Mouse (Mus musculus) megakaryocyte progenitor cell, adult 5-6 weeks (primary cell): Measurements from ENCODE around the gene Dus2. TPM values are rescaled to one million over a fixed set of nuclear protein-coding genes. Genes with fewer than 3 reads are reported as not detected.

ENCODE experiments used
- ATAC-seq: replicated peaks from 2 replicates; pipeline ENCODE4 v1.8.0; 2016; ENCODE audit warnings: mild to moderate bottlenecking, moderate TSS enrichment, inconsistent platforms; ENCODE audit not compliant: poor library complexity
- total RNA-seq, 2 experiments: library from RNA; stranded (forward) in 1 of 2; stranded (reverse) in 1 of 2; fragments of 157-497, 149-512 nt in 1 of 2; fragments of 200-1000 nt in 1 of 2; gene quantifications; 2 replicates each; pipeline versions ENCODE4 v1.2.3 to v1.2.4; 2015 to 2017

Gene Dus2
- total RNA-seq, 2 experiments from 2014 or later: 7.9 to 20.3 TPM

DNA sequence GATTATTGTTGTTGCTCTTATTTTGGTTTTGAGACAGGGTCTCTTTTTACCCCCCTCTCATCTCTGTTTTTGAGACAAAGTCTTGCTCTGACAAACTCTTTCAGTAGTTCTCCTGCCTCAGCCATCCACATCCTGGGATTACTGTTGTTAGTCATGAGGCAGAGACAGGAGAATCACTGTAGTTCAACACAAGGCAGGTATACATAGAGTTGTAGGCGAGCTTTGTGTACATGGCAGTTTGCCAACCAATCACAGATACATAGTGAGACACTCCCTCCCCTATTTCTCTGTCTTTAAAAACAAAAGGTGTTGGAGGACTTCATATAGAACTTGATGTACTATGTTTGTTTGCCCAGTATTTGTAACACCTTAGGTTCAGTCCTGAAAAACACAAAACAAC lies 83.5 kb downstream of the Dus2 start:
- ATAC-seq: no peak

DNA sequence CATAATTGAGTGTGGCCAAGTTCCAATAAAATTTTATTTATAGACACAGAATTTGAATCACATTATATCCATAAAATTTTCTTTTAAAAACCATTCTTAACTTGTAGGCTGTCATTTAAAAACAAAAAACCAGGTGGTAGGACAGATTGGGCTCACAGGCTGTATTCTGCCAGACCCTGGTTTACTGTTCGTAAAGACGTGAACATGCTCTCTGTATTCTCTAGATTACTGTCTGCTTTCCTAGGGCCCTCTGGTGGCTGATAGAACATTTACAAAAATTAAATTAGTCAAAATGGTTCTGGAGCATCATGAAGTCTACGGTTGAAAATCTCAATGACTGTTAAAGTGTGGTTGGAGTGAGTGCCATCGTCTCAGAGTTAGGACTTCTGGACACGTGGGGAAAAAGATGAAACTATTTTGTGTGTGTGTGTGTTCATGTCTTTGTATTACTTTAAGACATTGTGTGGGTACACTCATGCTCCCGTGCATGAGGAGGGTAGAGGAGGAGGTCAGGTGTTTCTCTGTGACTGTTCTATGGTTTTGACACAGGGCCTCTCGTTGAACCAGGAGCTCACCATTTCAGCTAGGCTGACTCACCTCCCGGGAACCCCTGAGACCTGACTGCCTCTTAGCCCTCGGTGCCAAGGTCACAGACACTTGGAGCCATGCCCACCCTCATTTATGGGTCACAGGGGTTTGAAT lies 84.2 kb downstream of the Dus2 start:
- ATAC-seq: peak; percentile 89

DNA sequence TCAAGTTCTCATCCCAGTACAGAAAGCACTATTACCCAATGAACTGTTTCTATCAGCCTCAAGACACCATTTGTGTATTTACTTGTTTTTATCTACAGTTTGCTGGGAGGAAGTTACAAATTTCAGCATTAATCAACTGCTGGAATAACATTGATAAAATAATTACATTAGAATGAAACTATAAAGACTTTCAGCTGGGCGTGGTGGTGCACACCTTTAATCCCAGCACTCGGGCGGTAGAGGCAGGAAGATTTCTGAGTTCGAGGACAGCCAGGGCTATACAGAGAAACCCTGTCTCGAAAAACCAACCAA lies 84.7 kb downstream of the Dus2 start:
- ATAC-seq: no peak

DNA sequence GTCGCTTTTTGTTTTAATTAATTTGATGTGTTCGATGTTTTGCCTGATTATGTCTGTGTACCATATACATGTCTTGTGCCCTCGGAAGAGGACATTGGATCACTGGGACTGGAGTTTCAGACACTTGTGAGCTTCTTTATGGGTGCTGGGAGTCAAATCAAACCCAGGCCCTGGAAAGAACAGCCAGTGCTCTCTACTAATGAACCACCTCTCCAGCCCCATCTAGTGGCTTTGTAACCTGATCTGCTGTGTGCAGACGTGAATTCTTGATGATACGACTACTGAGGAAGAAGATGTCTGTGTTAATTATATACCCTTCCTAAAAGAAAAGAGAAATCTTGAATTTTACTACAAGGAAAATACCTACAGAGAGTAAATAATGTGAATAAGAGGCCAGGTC lies 85.5 kb downstream of the Dus2 start:
- peak; percentile 72 for ATAC-seq

DNA sequence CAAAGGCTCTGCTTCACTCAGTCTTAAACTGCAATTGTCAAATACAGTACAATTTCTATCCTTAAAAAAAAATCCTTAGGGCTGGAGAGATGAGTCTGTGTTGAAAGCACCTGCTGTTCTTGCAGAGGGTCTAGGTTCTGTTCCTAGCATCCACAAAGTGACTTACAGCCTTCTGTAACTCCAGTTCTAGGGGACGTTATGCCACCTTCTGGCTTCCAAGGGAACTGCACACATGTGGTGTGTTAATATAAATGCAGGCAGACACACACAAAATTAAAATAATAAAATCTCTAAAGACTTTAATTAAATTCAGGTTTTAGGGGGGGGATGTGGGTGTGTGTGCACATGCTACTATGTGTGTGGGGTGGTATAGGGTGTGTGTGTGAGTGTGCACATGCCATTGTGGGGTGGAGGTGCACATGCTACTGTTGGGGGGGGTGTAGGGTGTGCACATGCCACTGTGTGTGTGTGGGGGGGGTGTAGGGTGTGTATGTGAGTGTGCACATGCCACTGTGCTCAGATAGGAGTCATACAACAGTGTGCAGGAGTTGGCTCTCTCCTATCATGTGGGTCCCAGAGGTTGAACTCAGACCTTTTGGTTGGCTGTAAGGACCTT lies 86.4 kb downstream of the Dus2 start:
- no peak for ATAC-seq

DNA sequence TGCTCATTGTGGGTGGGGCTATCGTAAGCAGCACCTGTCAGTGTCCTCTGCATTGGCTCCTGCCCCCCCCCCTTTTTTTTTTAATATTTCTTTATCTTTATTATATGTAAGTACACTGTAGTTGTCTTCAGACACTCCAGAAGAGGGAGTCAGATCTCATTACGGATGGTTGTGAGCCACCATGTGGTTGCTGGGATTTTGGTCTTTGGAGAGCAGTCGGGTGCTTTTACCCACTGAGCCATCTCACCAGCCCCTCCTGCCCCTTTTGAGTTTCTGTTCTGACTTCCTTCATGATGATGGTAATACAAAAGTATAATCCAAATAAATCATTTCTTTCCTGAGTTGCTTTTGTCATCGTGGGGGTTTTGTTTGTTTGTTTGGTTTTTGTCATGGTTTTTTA lies 111.2 kb downstream of the Dus2 start:
- no peak for ATAC-seq

Other genes with a start within 250 kb of the Dus2 start
- 0.74 and 1.0 TPM in 2 replicates for gene Gfod2, start 232.7 kb upstream of the Dus2 start, total RNA-seq (2015)
- gene Gfod2, start 232.7 kb upstream of the Dus2 start, total RNA-seq (2017): 1.4 and 4.2 TPM in 2 replicates
- gene Ranbp10, start 164.0 kb upstream of the Dus2 start, total RNA-seq (2015): 12.6 and 13.2 TPM in 2 replicates
- 7.7 and 9.2 TPM in 2 replicates for gene Ranbp10, start 164.0 kb upstream of the Dus2 start, total RNA-seq (2017)
- not detected in 2 replicates for gene Tsnaxip1, start 163.6 kb upstream of the Dus2 start, total RNA-seq (2015)
- not detected in 2 replicates for gene Tsnaxip1, start 163.6 kb upstream of the Dus2 start, total RNA-seq (2017)
- 18.3 and 21.2 TPM in 2 replicates for gene Cenpt, start 138.1 kb upstream of the Dus2 start, total RNA-seq (2015)
- gene Cenpt, start 138.1 kb upstream of the Dus2 start, total RNA-seq (2017): 14.4 and 20.1 TPM in 2 replicates
- gene Thap11, start 136.2 kb upstream of the Dus2 start, total RNA-seq (2015): 30.9 and 32.4 TPM in 2 replicates
- gene Thap11, start 136.2 kb upstream of the Dus2 start, total RNA-seq (2017): 25.1 and 28.5 TPM in 2 replicates
- gene Nutf2, start 130.8 kb upstream of the Dus2 start, total RNA-seq (2015): 261 and 316 TPM in 2 replicates
- 26.3 and 49.1 TPM in 2 replicates for gene Nutf2, start 130.8 kb upstream of the Dus2 start, total RNA-seq (2017)
- 13.2 and 17.1 TPM in 2 replicates for gene Edc4, start 110.5 kb upstream of the Dus2 start, total RNA-seq (2015)
- gene Edc4, start 110.5 kb upstream of the Dus2 start, total RNA-seq (2017): 27.6 and 33.2 TPM in 2 replicates
- 0.57 TPM in 1 of 2 replicates, not detected in the other for gene Nrn1l, start 97.8 kb upstream of the Dus2 start, total RNA-seq (2015)
- not detected in 2 replicates for gene Nrn1l, start 97.8 kb upstream of the Dus2 start, total RNA-seq (2017)
- 13.4 and 14.8 TPM in 2 replicates for gene Pskh1, start 90.9 kb upstream of the Dus2 start, total RNA-seq (2015)
- gene Pskh1, start 90.9 kb upstream of the Dus2 start, total RNA-seq (2017): 19.9 and 20.2 TPM in 2 replicates
- 0.22 and 3.2 TPM in 2 replicates for gene Ctrl, start 57.5 kb upstream of the Dus2 start, total RNA-seq (2015)
- gene Ctrl, start 57.5 kb upstream of the Dus2 start, total RNA-seq (2017): 2.2 TPM in 1 of 2 replicates, not detected in the other
- gene Psmb10, start 52.9 kb upstream of the Dus2 start, total RNA-seq (2015): 127 and 155 TPM in 2 replicates
- 58.8 and 66.5 TPM in 2 replicates for gene Psmb10, start 52.9 kb upstream of the Dus2 start, total RNA-seq (2017)
- gene Lcat, start 48.0 kb upstream of the Dus2 start, total RNA-seq (2015): 0.83 TPM in 1 of 2 replicates, not detected in the other
- 0.12 TPM in 1 of 2 replicates, not detected in the other for gene Lcat, start 48.0 kb upstream of the Dus2 start, total RNA-seq (2017)
- gene Slc12a4, start 25.2 kb upstream of the Dus2 start, total RNA-seq (2015): 2.0 and 3.5 TPM in 2 replicates
- 7.7 and 8.4 TPM in 2 replicates for gene Slc12a4, start 25.2 kb upstream of the Dus2 start, total RNA-seq (2017)
- not detected in 2 replicates for gene Dpep3, start 11.9 kb upstream of the Dus2 start, total RNA-seq (2015)
- not detected in 2 replicates for gene Dpep3, start 11.9 kb upstream of the Dus2 start, total RNA-seq (2017)
- gene Dpep2nb, start 14.6 kb downstream of the Dus2 start, total RNA-seq (2015): not detected in 2 replicates
- not detected in 2 replicates for gene Dpep2nb, start 14.6 kb downstream of the Dus2 start, total RNA-seq (2017)
- gene Ddx28, start 20.5 kb downstream of the Dus2 start, total RNA-seq (2015): 8.6 and 12.0 TPM in 2 replicates
- 18.2 and 20.8 TPM in 2 replicates for gene Ddx28, start 20.5 kb downstream of the Dus2 start, total RNA-seq (2017)
- gene Nfatc3, start 67.5 kb downstream of the Dus2 start, total RNA-seq (2015): 112 and 126 TPM in 2 replicates
- gene Nfatc3, start 67.5 kb downstream of the Dus2 start, total RNA-seq (2017): 25.2 and 32.7 TPM in 2 replicates
- gene Esrp2, start 145.6 kb downstream of the Dus2 start, total RNA-seq (2015): not detected in 2 replicates
- gene Esrp2, start 145.6 kb downstream of the Dus2 start, total RNA-seq (2017): not detected in 2 replicates
- 18.6 and 20.1 TPM in 2 replicates for gene Pla2g15, start 159.1 kb downstream of the Dus2 start, total RNA-seq (2015)
- 16.0 and 18.8 TPM in 2 replicates for gene Pla2g15, start 159.1 kb downstream of the Dus2 start, total RNA-seq (2017)
- gene Slc7a6, start 177.5 kb downstream of the Dus2 start, total RNA-seq (2015): 25.3 and 32.8 TPM in 2 replicates
- gene Slc7a6, start 177.5 kb downstream of the Dus2 start, total RNA-seq (2017): 20.8 and 27.6 TPM in 2 replicates
- 43.4 and 54.2 TPM in 2 replicates for gene Slc7a6os, start 219.6 kb downstream of the Dus2 start, total RNA-seq (2015)
- 39.5 and 47.7 TPM in 2 replicates for gene Slc7a6os, start 219.6 kb downstream of the Dus2 start, total RNA-seq (2017)
- 14.6 and 16.2 TPM in 2 replicates for gene Prmt7, start 219.6 kb downstream of the Dus2 start, total RNA-seq (2015)
- 41.0 and 45.8 TPM in 2 replicates for gene Prmt7, start 219.6 kb downstream of the Dus2 start, total RNA-seq (2017)